Mouse (Mus musculus) monocyte, adult 5-6 weeks (primary cell): ENCODE results near the gene Zbtb43. TPM values are rescaled to one million over a fixed set of nuclear protein-coding genes. Genes with fewer than 3 reads are reported as not detected.

Experiments
- ATAC-seq: fragments of 153-309, 156-312 bp; replicated peaks from 2 replicates; pipeline ENCODE4 v1.8.0; 2017; ENCODE audit warnings: mild to moderate bottlenecking; ENCODE audit not compliant: low TSS enrichment, insufficient number of reproducible peaks, severe bottlenecking, poor library complexity, low FRiP score
- total RNA-seq: library from RNA; stranded (forward); fragments of 200-1000, 200-491, 200-594 nt; gene quantifications from 3 replicates; pipeline ENCODE4 v1.2.3, GENCODE M21; 2017

Gene Zbtb43
- total RNA-seq, 1 experiment from 2014 or later = 19.0 TPM

DNA sequence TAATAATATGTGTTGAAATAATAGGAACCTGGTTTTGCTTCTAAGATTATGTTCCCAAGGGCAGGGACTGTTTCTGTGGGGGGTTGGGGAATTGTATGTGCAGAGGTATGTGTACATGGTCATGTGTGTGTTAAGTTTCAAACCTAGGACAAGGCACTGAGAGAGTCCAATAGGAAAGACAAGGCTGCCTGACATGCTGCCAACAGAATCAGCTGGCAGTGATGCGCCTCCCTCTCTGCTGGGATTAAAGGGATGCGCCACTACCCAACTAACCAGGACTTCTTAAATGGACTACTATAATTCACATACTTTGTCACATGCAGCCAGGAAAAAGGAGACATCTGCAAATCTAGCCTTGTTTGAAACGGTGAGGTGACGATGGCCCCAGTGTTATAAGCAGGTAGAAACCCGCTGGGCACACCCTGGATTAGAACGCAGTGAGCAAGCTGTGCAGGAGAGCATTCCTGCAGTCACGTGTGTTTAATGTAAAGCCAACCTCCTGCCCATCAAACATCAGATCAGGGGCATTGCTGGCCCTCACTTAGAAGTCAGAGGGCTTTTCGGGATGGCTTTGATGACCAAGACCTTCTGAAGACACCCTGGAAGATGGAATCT, 33.2 kb downstream of the Zbtb43 start:
- no peak for ATAC-seq

DNA sequence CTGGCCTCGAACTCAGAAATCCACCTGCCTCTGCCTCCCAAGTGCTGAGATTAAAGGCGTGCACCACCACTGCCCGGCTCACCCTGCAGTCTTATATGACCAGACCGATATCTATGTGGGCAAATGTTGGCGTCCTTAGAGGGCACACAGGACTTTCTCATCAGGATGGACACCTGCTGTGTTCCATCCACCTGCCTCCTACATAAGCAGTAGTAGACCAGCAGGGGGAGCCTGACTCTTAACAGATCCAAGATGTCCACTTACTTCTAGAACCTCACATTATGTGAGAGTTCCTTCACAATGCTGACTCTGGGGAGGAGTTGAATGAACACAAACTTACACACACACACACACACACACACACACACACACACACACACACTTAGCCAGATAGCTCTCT, 35.5 kb downstream of the Zbtb43 start:
- ATAC-seq = no peak

DNA sequence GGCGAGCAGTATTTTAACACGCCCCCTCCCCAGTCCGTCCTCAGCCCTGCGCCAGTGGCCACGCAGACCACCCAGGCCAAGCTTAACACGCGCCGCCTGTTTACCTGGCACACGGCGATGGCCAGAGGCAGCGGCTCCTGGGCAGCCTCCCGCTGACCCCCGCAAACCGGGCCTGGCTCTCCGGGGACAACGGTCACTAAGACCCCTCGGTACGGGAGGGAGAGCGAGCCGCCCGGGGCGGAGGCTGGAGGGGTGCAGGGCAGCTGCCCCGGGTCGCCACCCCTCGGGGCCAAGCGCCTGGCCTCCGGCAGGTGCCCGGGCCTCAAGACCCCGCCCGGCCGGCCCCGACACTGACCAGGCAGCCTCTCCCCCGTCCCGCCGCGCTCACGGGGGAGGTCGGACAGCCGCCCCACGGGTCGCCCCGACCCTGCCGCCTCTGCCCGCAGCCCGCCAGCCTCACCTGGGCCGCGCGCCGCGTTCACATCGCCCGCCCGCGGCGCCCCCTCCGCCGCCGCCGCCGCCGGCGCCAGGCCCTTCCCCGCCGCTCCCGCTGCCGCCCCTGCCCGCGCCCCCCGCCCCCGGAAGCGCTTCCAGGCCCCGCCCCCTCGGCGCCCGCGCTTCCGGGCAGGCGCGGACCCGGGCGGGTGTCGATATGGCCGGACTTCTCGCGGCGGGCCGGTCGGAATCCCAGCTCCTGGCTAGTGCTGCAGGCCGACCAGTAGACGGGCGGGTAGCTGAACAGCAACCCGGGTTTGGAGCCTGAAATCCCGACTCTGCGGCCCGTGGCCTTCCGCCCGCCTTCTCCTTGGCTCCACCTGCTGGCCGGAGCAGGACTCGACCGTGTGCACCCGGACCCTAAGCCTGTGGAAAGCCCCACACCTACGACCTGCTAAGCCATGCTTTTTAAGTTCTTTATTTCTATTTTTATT, 37.3 kb downstream of the Zbtb43 start, which contains the start of gene Zbtb34:
TSS of gene Zbtb34 (minus strand) at position 554 of the 929 bp plus-strand sequence.
- peak; percentile 51; the same call in 1 of the 2 replicates for ATAC-seq

DNA sequence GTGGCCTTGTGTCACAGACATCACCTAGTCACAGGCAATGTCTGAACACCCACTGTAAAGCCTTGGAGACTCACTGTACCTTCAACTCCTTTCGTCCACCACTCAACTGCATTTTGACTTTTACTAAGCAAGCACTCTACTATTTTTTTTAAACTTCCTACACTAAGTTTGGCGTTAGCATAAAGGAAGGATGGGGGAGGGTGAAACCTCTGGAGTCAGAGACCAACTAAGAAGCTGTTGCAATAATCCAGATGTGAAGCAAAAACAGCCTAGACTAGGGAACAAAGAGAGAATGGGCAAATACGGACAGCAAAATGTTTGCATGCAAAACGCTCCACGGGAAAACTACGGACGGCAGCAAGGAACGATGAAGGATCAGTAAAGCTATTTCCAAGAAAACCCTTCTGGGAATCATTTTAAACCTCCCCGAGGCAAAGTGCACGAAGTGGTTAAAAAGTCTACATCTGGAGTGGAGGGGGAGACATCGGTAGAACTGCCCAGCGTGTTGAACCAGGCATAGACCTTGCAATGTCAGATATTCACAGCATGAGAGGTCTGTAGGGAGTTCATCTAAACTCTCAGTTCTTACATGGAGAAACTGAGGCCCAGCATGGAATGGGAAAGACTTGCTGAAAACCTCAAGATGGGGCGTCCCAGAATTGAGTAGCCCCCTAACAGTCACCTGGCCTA, 38.1 kb downstream of the Zbtb43 start:
- no peak for ATAC-seq

DNA sequence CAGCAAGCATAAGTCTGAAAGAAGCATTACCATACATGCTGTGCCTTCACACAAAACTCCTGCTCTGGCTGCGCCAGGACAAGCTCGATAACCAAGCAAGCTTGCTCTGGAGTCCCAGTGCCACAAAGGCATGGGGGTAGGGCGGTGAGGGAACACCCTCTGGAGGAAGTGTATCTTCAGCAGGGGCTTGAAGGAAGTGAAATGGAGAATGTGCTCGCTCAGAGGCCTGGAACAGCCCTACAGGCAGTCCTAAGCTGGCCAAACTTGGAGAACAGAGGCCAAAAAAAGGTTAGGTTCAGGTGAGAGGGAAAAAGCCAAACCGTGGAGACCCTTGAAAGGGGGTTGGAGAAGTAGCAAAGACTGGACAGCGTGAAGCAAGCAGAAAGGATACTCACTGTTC, 39.0 kb downstream of the Zbtb43 start:
- peak; percentile 51 for ATAC-seq

DNA sequence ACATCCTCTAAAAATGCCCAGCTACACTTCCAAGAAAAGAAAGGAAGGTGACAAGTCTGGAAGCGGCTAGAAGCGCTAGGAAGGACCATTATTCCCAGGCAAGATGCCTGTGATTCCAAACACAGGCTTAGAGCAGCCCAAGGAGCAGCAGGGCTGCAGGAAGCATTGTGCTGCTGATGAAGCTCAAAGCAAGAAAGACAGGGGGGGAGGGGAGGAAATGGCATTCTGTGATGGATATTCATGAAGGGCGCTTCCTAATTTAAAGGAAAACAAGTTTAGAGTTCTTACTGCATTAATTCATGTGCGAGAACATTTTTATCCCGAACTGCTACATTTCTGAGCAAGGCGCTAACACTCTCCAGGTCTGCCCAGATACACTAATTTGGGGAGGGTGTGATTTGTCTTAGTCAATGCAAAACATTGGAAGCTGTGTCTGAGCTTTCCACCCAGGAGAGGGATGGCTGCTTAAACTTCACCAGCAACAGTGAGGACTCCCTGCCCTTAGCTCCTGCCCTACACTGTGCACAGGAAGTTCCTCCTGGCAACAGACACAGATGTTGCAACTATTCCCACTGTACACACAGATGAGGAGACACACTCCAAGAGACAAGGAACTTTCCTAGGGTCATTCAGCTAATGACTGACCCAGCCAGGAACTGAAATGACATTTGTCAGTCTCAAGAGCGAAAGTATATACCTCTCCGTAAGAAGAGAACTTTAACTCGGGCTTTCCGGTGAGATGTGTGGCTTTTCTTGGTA, 41.5 kb downstream of the Zbtb43 start:
- ATAC-seq = no peak

DNA sequence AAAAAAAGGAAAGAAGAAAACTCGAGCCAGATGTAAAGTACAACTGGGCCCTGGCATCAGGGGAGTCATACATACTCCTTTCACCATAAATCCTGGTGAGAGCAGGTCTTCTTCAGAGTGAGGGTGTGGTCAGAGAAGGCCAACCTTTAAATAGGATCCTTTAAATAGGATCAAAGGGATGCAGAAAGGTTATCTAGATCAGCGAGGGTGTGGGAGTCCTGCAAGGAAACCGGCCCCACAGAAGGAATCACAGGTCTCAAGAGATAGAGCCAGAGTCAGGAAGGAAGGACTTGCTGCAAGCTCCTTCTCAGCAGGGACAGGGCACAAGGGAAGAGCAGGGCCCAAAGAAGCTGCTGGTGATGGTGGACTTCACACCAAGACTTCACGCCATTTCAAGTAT, 50.9 kb downstream of the Zbtb43 start:
- no peak for ATAC-seq

DNA sequence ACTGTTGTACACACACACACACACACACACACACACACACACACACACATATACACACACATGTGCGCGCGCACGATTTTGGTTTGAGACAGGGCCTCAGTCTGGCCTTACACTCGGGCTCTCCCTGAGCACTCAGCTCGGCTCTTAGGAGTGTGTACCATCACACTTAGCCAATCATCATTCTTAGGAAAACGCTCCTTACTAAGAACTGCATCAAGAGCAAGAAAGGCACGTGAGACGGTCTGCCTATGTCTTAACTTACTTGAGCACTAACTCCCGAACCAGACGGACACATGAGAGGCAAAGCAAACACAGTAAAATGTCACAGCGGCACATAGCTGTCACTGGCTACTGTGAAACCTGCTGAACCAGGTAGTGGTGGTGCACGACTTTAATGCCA, 54.3 kb downstream of the Zbtb43 start:
- ATAC-seq = no peak

DNA sequence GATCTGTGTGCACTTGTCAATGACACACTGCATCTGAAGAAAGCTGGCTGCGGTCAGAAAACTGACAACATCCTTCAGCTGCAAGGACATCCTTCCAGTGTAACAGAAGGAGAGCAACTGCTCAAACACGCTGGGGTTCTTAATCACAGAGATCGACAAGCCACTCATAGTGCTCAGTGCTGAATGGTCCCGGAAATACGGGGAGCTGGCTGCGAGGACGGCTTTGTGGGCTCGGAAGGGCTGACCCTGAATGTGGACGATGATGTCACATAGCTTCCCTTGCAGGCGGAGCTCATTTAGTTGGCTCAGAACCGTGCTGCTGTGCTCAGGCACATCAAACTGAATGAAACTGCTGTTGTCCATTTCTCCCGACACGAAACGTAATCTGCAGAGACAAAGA, 56.2 kb downstream of the Zbtb43 start:
- no peak for ATAC-seq

DNA sequence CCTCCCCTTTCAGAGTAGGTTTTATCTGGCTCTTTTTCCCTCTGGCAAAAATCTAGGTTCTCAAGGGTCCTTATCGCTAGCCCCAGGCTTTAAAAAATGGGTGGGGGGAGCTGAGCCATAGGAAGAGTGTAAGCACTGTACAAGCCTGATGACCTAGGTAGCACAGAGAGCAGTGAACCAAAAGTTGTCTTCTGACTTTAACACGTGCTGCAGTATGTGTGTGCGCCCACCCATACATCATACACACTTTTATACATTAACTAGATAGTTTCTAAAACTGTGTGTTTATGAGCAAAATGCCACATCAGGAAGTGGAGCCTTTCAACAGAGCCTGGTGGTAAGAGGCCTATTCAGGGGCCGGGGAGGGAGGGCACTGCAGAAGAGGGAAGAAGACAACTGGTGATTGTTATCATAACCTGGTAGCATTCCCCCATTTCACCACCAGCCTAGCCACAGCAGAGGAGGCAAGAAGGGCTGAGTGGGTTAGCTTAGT, 64.8 kb downstream of the Zbtb43 start:
- ATAC-seq = peak; percentile 74

DNA sequence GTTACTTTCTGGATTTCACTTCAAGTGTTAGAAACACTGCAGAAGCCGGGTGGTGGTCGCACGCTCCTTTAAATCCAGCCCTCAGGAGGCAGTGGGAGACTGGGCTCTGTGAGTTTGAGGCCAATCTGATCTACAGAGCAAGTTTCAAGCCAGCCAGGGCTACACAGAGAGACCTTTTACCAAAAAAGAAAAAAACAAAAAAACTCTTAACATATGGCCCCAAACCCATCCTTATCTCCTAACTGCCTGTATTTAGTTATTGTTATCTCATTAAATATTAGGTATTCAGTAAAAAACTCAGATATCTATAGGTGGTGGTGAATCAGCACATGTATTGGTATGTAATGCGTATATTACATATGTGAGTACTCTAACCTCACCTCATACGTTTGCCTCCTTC, 65.7 kb downstream of the Zbtb43 start:
- ATAC-seq = no peak

DNA sequence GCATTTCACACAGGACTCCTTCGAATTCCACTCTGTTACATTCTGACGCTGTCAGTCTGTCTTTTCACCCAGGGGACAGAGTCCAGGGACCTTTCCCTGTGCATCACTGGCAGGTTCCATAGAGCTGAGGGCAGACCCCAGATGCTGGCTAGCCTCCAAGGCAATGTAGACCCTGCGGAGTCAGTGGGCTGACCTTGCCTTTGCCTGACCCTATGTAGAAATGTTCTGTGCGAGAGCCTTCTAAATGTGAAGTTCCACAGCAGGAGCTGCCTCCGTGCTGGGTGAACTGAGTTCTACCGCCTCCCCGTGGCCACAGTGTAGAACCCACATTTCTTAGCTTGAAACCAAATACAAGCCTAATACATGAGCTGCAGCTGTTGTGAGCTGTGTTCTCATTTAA, 66.1 kb downstream of the Zbtb43 start:
- no peak; the same call in 1 of the 2 replicates for ATAC-seq

DNA sequence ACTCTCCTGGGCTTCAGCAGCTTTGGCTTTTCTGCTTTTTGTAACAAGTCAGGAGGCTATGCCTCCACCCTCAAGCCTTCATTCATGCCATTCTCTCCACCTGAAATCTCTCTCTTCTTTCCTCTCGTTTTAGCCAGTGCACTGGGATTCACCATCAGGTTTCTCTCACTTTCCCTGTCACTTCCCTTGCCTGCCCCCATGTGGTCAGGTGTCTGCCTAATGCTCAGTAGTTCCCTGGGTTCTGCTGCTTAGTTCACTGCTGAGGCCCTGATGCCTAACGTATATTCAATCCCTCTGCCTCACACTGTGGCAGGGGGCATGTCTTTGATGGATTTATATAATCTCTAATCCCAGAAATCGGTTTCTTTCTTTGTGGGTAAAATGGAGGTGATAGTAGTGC, 67.1 kb downstream of the Zbtb43 start:
- no peak for ATAC-seq

DNA sequence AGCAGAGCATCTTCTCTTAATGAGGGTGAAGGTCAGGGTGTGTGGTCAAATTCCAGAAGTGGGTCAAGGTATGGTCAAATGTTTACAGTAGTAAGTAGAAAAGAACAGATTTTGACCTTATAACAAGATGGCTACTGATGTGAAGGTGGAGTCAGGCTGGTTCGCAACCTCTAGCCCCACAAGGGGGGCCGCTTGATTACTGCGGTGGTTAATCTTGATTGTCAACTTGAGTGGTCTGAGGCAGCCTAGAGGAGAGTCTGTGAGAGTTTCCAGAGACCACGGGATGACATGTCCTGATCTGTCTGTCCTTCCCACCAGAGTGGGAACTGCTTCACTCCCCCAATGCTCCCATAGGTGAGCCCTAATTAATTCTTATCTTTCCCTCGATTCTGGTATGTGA, 67.8 kb downstream of the Zbtb43 start:
- ATAC-seq = no peak

Other genes starting within 250 kb of the Zbtb43 start
- 1.9 to 3.7 TPM (median 3.5 TPM) in 3 replicates for gene Ralgps1, start 97.1 kb downstream of the Zbtb43 start, total RNA-seq
- 5.4 to 9.3 TPM (median 6.6 TPM) in 3 replicates for gene Zbtb34, start 37.2 kb downstream of the Zbtb43 start, total RNA-seq
- not detected in 3 replicates for gene Lmx1b, start 172.0 kb upstream of the Zbtb43 start, total RNA-seq